Mouse (Mus musculus) lung, adult 2 months (tissue): ENCODE results near the gene Ehd3.
"Not testable (repeated sequence)": the region's sequence is repeated elsewhere in the genome, so short reads cannot be mapped to it uniquely, and the experiment has no call there.

ENCODE experiments used
- CTCF ChIP-seq: fragments of 200-500 bp; IDR thresholded peaks from 2 replicates; pipeline ENCODE4 v1.5.1; 2011; ENCODE audit warnings: mild to moderate bottlenecking, low read length, control low read depth; ENCODE audit not compliant: insufficient read depth
- POLR2A ChIP-seq: fragments of 200-500 bp; IDR thresholded peaks from 2 replicates; pipeline ENCODE4 v1.6.1; 2011; ENCODE audit warnings: low read depth, mild to moderate bottlenecking, control low read depth, low read length, borderline replicate concordance; ENCODE audit errors: extremely low read depth

GRCm38 (mm10) chr17:73839876-73840275, 35.9 kb downstream of the Ehd3 start:
- TF ChIP-seq CTCF, POLR2A: not testable (repeated sequence)
